Mouse (Mus musculus) left cerebral cortex, postnatal 14 days (tissue): Measurements from ENCODE around the gene Igfbp3. TPM values are rescaled to one million over a fixed set of nuclear protein-coding genes. Genes with fewer than 3 reads are reported as not detected.
"Not testable (repeated sequence)": the region's sequence is repeated elsewhere in the genome, so short reads cannot be mapped to it uniquely, and the experiment has no call there.

Source experiments
- DNase-seq, 2 experiments: peaks; one replicate each; pipeline ENCODE4 v3.0.0; 2021 to 2022; ENCODE audit warnings: low spot score in 2 of 2, mixed read lengths in 1 of 2
- intact Hi-C: fragments of 180-260 bp; cut with DNase I; formaldehyde crosslinking; loops from one replicate; pipeline ENCODE4 v1.15.1; 2025
- long read RNA-seq, 2 experiments: library from polyadenylated mRNA; stranded (forward); transcript quantifications; one replicate each; pipeline ENCODE4 v2.0.0; 2021
- total RNA-seq, 2 experiments: library from RNA; stranded (reverse); gene quantifications; 2 replicates each; pipeline ENCODE4 v1.2.3; 2021

Gene Igfbp3
- total RNA-seq: 10 to 100 TPM; 16.0 to 23.2 TPM
- long read RNA-seq, experiment 1, transcript Igfbp3-201 (5 exons, 2,421 nt): major isoform, 22 of 22 reads
- long read RNA-seq, experiment 1, partial matches to known transcripts: 0 of 22 reads
- long read RNA-seq, experiment 1, other reads (novel, unspliced or antisense): 0 of 22 reads
- long read RNA-seq, experiment 2, transcript Igfbp3-201 (5 exons, 2,421 nt): major isoform, 45 of 48 reads
- long read RNA-seq, experiment 2, partial matches to known transcripts: 2 of 48 reads
- long read RNA-seq, experiment 2, other reads (novel, unspliced or antisense): 1 of 48 reads

DNA sequence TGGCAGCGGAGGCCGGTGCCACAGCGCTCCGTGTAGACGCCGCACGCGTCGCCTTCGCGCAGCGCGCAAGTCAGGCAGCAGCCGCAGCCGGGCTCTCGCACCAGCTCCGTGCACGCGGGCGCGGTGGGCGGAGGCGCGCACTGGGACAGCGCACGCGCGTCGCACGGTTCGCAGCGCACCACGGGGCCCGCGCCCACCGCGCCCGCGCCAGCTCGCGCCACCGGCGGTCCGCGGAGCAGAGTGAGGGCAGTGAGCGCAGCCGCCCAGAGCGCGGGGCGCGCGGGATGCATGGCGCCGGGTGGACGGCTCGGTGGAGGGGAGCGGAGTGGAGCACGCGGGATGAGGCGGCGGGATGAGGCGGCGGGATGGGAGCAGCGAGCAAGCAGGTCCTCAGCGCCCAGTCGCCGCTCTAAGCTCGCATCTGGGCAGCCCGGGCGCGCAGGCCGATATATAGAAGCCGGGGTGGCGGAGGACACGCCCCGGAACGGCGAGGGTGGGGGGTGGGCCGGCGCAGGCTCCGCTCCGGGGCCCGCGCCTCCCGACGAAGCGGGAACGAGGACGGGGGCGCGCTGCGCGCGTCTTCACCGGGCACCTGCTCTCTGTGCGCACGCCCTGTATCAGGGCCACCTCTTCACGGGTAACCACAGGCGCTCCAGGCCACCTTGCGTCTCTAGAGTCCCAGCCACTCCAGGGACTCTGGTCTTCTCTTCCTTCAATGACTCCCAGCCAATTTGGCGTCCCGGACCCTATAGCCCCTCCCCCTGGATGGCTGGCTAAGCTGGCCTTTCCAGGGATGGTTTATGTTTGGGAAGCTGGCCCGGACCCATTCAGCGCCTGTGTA is at the start of gene Igfbp3:
TSS of gene Igfbp3 (minus strand) at position 423 of the 841 bp plus-strand sequence.
- intact Hi-C loops: loop anchor here (1.0 to 10.0 kb wide), 4 partner anchors 124 to 1090 kb away; no protein-coding TSS in a partner anchor
- DNase-seq: peak; percentile 85 to 87

DNA sequence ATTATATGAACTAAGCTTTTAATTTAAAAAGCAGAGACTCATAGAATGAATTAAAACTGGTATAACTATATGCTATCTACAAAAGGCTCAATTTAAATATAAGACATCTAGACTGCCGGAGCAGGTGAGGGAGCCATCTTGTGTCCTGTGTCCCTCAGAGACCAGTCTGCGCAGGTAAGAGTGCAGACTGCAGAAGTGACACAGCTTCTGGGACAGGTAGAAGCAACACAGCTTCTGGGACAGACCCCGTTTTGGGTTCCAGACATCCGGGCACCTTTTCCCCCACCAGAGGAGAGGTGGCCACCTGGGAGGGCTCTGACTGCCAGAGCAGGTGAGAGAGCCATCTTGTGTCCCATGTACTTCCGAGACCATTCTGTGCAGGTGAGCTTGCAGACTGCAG is 37.1 kb upstream of the Igfbp3 start:
- intact Hi-C loops: no loop called here
- no peak for DNase-seq

DNA sequence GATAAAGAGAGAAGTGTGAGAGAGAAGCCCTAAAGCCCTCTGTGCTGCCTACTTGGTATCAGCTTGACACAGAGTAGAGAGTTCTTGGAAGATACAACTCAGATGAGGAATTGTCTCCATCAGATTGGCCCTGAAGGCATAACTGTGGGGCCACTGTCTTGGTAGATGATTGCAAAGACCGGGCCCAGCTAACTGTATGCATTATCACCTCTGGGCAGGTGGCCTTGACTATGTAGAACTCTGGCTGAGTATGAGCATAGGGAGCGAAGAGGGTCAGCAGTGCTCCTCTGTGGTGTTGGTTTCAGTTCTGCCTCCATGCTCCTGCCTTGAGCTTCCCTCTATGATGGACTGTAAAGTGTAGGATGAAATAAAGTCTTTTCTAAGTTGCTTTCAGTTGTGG is 36.7 kb upstream of the Igfbp3 start:
- intact Hi-C loops: no loop called here
- no peak for DNase-seq

GRCm38 (mm10) chr11:7244782-7245181 is 31.1 kb upstream of the Igfbp3 start:
- no peak for DNase-seq
- intact Hi-C loops: no loop called here

GRCm38 (mm10) chr11:7239041-7239740 is 25.5 kb upstream of the Igfbp3 start:
- intact Hi-C loops: no loop called here
- no peak for DNase-seq

- intact Hi-C loops: no loop called here
Observed at GRCm38 (mm10) chr11:7238546-7238945, 24.8 kb upstream of the Igfbp3 start.

GRCm38 (mm10) chr11:7237712-7238111 is 24.0 kb upstream of the Igfbp3 start:
- intact Hi-C loops: no loop called here
- DNase-seq: no peak

More at GRCm38 (mm10) chr11:7238546-7238945, 24.8 kb upstream of the Igfbp3 start:
- DNase-seq: no peak

DNA sequence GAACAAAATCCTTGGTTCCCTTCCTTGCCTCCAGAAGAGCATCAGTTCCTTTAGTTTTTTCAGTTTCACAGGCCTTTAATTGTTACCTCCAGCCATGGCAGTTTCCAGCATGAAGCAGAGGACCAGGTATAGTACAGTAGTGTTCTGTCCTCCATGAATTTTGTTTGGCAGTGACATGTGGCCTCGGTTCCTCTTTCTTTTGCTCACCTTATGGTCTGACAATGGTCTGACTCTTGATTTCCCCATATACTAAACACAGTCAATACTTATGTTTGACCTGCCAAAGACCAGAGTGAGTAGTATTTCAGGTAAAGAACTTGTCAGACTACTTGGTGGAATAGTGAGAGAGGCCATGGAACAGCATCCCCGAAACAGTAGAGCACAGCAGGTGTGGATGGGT is 23.0 kb upstream of the Igfbp3 start:
- intact Hi-C loops: no loop called here
- DNase-seq: no peak

DNA sequence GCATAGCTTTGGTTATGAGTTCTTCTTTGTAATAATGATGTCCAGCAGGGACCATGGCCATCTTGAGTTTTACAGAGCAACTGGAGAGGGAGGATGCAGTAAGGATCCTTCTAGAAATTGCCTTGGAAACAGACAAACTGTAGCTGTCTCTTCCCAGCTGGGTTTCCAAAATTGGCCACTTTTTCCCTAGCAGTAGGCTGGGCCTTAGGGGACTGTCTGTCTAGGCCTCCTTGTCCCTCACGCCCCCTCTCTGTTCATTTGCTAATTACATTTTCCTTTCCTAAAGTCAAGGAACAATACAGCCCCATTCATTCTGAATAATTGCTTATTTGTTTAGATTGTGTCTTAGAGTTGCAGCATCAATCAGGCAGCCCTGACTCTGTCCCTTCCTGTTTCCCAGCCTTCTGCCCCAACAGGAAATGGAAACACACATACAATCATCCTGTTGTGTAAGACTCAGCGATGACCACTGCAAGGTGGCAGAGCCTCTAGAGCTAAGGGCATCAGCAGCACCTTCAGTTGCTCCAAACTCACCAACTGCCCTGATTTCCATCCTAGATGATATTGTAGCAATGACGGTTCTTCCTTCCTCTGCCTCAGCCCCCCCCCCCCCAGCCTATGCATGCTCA is 21.4 kb upstream of the Igfbp3 start:
- intact Hi-C loops: no loop called here
- peak in 1 of 2 experiments; percentile 34 for DNase-seq

DNA sequence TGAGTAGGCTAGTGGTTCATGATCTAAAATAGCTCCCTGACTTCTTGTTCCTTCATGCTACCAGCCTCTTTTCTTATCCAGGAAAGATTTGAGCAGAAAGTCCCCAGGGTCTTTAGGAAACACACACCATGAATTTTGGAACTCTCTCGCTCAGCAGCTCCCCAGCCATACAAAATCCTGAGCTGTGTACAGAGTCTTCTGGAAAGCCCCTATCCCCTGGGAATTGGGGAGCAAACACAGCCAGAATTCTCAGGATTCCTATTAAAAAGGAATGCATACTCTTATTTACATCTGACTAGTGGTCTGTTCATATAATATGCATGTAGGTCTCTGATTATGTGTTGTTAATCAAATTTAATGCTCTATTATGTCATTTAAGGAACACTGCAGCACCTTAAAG is 20.7 kb upstream of the Igfbp3 start:
- no peak for DNase-seq
- intact Hi-C loops: no loop called here

GRCm38 (mm10) chr11:7233333-7233732 is 19.6 kb upstream of the Igfbp3 start:
- intact Hi-C loops: no loop called here
- DNase-seq: no peak

DNA sequence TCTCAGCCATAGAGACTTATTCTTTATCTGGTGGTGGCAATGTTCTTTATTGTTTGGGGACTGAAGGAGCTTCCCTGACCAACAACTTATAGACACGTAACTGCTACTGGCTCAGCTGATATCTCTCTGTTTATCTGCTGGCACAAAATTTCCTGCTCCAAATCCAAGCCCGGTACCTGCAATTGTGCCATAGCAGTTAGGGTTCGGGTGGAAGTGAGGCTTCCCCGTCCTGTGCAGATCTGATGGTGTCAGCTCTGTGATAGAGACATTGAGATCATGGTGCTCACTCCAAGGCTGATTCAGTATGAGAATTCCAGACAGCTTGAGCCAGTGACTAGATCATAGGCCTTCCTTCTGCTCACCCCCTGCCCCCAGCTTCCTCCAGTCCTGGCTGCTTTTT is 18.2 kb upstream of the Igfbp3 start:
- DNase-seq: no peak
- intact Hi-C loops: no loop called here

DNA sequence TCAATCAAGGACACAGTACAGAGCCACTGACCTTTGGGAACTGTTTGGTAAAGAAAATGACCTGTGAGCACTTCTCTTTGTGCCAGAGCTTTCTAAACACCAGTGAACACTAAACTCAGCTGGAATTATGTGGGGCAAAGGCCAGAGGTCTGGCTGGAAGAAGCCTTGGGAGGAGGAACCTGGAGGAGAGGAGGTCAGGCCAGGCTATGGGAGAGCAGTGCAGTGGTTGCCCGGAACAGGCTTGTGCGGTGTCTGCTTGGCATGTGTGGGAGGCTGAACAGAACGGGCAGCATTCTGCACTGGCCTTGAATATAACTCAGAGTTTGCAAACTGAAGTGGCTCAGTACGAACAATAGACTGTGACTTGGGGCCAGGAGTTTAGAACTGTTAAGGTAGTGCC is 16.3 kb upstream of the Igfbp3 start:
- intact Hi-C loops: no loop called here
- DNase-seq: no peak

GRCm38 (mm10) chr11:7228107-7228506 is 14.4 kb upstream of the Igfbp3 start:
- intact Hi-C loops: no loop called here
- DNase-seq: no peak

- intact Hi-C loops: no loop called here
- DNase-seq: no peak
Observed at GRCm38 (mm10) chr11:7226810-7227550, 13.3 kb upstream of the Igfbp3 start.

DNA sequence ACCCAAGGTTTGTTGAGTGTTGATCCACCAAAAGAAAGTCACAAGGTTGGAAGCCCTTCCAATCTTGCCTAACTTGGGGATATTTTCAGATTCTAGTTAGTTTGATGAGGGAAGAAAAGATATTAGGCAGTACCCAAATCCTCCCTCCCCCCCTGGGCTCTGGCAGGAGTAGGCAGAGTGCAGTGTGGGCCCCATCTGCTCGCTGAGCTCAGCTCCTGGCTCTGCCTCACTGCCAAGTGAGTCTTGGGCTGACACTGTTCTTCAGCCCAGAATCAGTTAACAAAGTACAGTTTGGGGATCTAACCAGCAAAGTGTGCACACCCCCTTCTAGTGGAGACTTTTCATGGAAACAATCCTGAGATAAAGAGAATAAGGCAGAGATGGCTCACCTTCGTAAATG is 12.5 kb upstream of the Igfbp3 start:
- intact Hi-C loops: no loop called here
- DNase-seq: peak in 1 of 2 experiments; percentile 31

DNA sequence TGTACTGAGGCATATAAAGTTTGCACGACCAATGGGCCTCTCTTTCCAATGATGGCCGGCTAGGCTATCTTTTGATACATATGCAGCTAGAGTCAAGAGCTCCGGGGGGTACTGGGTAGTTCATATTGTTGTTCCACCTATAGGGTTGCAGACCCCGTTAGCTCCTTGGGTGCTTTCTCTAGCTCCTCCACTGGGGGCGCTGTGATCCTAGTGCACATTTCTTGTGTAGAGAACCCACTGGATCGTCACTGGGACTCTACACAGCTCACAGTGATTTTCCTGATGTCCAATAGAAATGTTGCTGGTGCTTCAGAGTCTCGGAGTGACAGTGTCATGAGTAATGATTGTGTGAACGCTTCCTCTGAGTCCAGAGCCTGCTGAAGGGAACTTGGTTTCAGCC is 8.1 kb upstream of the Igfbp3 start:
- DNase-seq, intact Hi-C loops: not testable (repeated sequence)

DNA sequence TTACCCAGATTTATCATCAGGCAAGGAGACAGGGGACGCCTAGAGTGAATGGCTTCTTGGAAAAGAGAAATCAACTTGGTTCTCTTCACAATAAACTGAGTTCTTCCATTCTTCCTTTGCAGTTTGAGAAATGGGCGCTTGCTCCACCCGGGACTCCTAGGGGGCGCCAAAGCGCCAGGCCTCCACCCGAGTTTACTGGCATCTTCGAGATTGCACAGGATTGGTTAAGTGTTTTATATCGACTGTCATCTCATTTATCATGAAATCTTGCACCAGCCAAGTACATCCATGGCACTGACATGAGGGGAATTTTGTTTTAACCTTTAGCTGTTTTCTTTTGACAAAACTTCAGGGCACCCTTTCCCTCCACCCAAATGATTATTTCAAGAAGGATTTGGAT is 2.0 kb upstream of the Igfbp3 start:
- DNase-seq: peak; percentile 76 to 79
- intact Hi-C loops: loop anchor here (10.0 kb wide), 1 partner anchor 919 kb away; no protein-coding TSS in a partner anchor

DNA sequence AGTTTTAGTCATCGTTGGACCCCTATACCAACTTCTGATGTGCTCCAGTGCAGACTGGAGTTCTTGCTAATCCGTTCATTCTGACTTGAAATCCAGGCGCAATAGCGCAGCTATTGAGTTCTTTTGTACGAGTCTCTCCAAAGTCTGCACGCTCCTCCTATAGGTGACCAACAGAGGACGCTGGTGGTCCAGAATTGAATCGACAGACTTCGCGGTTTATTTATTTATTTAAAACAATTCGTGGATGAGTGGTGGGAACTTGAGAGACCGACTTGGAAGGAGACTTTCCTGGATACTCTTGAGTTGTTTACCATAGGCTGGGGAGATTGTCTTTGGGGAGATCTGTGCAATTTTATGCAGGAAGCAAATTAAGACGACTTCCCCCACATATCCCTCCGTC is 1.0 kb upstream of the Igfbp3 start:
- intact Hi-C loops: loop anchor here (1.0 to 10.0 kb wide), 4 partner anchors 123 to 1089 kb away; no protein-coding TSS in a partner anchor
- peak; percentile 79 to 82 for DNase-seq
